Mouse (Mus musculus): ENCODE data around the gene Cep104.

DNA sequence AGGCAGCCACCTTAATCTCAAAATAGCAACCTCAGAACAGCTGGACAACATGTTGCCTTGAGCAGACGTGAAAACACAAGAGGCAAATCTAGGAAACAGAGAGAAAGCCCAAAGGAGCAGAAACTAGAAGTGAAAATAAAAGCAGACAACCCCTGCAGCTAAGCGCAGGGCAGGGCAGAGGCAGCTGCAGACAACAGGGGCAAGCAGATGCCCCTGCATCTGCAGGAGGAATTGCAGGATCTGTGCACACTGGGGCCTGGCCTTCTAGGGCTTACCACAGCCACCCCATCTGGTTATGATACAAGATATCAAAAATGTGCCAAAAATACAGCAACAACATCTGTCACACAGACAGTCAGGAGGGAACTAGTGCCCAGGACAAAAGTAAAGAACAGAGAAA, 7.4 kb upstream of the Cep104 start:
- TF ChIP-seq HCFC1 (IDR thresholded peaks at IDR 0.05; ENCODE audit: borderline replicate concordance, insufficient read depth, low read length): no peak
- no peak for TF ChIP-seq ZC3H11A (IDR thresholded peaks at IDR 0.05; ENCODE audit: borderline replicate concordance, low read depth, low read length)
- TF ChIP-seq ZNF384 (IDR thresholded peaks at IDR 0.05; ENCODE audit: low read depth, low read length): no peak
- TF ChIP-seq MAFK (IDR thresholded peaks at IDR 0.05; ENCODE audit: insufficient read depth, low read depth, low read length): no peak
- no peak for TF ChIP-seq CHD2 (IDR thresholded peaks at IDR 0.05; ENCODE audit: low read depth, low read length)

Measured in ES-E14 (cell line).